ENCODE assay signal across 9 mouse cellular contexts in the genomic region with DNA sequence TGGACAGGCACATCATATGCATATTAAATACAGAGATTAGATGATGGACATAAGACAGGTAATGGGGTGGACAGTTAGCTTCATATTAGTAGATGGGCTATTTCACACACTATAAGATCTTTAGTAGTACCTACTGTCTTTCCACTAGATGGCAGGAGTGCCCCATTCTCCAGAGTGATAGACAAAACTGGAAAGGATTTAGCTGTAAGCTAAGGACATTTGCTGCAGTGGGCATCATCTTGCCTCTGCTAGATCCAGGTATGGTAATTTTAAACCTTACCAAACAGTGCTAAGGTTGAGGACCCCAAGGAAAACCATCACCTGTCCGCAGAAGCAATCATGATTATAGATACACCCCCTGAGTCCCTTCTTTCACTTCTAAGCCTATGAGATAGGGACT. TPM values are rescaled to one million over a fixed set of nuclear protein-coding genes. Genes with fewer than 3 reads are reported as not detected.
DNase-seq lines count a peak whose midpoint lies in the region; ATAC-seq and TF ChIP-seq lines count a peak whose summit lies in the region.
"Had no signal": no experiment of that assay in that cellular context is flagged by ENCODE, and none has a peak within 500 bp of the region (broad histone marks: within the 10 kb centered on the region; RNA-seq: fewer than 3 reads in every experiment).

No protein-coding gene starts in this region.

- intact Hi-C loops in heart, postnatal 10 days (cut with DNase I): loop anchor here (2.0 kb wide), 1 partner anchor 200 kb away; no protein-coding TSS in a partner anchor
- intact Hi-C loops in heart, postnatal 25 days (cut with DNase I): loop anchor here (2.0 kb wide), 1 partner anchor 200 kb away; no protein-coding TSS in a partner anchor

- 0 out of 2 replicates have a peak, but pooled peaks have one; percentile 54 for ATAC-seq in hindbrain, embryonic 13.5 days (ENCODE audit: low FRiP score)
- ATAC-seq in activated CD4-positive, CD25-positive, alpha-beta regulatory T cell, adult 4 months: no peak

- H3K4me2 ChIP-seq in hindbrain, embryonic 13.5 days: no peak overlapping the region

- no peaks in the 10 kb centered on the region for H3K27me3 ChIP-seq in E14TG2a.4 (ENCODE audit: insufficient read depth, low read length)
- H3K27me3 ChIP-seq in hindbrain, embryonic 13.5 days: peaks cover 28% of the 10 kb centered on the region; the same call in 1 of the 2 replicates
- H3K27me3 ChIP-seq in midbrain, embryonic 10.5 days (ENCODE audit: low read depth, poor library complexity, severe bottlenecking): peaks cover 99% of the 10 kb centered on the region

- 72% methylated on average over 1 of the region's 1 CpGs for WGBS in hindbrain, embryonic 13.5 days
- WGBS in midbrain, embryonic 10.5 days: 83% methylated on average over 1 of the region's 1 CpGs

- H3K4me3 ChIP-seq in E14TG2a.4 (replicated peaks; ENCODE audit: low read length): no peak overlapping the region
- H3K4me3 ChIP-seq in hindbrain, embryonic 13.5 days: no peak overlapping the region
- no peak overlapping the region for H3K4me3 ChIP-seq in midbrain, embryonic 10.5 days

- H3K36me3 ChIP-seq in E14TG2a.4 (ENCODE audit: insufficient read depth, low read length): peaks cover 36% of the 10 kb centered on the region
- H3K36me3 ChIP-seq in hindbrain, embryonic 13.5 days: peaks cover 5% of the 10 kb centered on the region
- H3K36me3 ChIP-seq in midbrain, embryonic 10.5 days: no peaks in the 10 kb centered on the region

- H3K27ac ChIP-seq in hindbrain, embryonic 13.5 days: no peak overlapping the region
- H3K27ac ChIP-seq in midbrain, embryonic 10.5 days (replicated peaks): no peak overlapping the region

- H3K9me3 ChIP-seq in E14TG2a.4 (ENCODE audit: low read length): no peaks in the 10 kb centered on the region
- H3K9me3 ChIP-seq in hindbrain, embryonic 13.5 days: no peaks in the 10 kb centered on the region
- no peaks in the 10 kb centered on the region for H3K9me3 ChIP-seq in midbrain, embryonic 10.5 days (replicated peaks)

- peak; percentile 35 to 42 for DNase-seq in heart, postnatal 10 days
- no peak for DNase-seq in heart, postnatal 25 days (ENCODE audit: low spot score)
- DNase-seq in adrenal gland, postnatal 25 days: peak; percentile 10
- DNase-seq in midbrain, embryonic 10.5 days (ENCODE audit: low spot score): peak; percentile 23
- DNase-seq in cerebellum, adult 11 months: no peak

- H3K4me1 ChIP-seq in E14TG2a.4 (replicated peaks; ENCODE audit: low read depth, low read length): no peaks in the 10 kb centered on the region
- no peaks in the 10 kb centered on the region for H3K4me1 ChIP-seq in hindbrain, embryonic 13.5 days (replicated peaks)
- H3K4me1 ChIP-seq in midbrain, embryonic 10.5 days: no peaks in the 10 kb centered on the region

- TF ChIP-seq CTCF in E14TG2a.4 (conservative IDR thresholded peaks at IDR 0.05; ENCODE audit: low read length): peak; percentile 17

- H3K9ac ChIP-seq in hindbrain, embryonic 13.5 days: no peak overlapping the region

RNA-seq across cellular contexts. Expression of gene Cldn34a, which starts 55.3 kb away (rescaled TPM):
- total RNA-seq in heart, postnatal 10 days (2021): not detected
- total RNA-seq in heart, postnatal 25 days (2021): not detected
- total RNA-seq in adrenal gland, postnatal 25 days (2021): not detected in 2 replicates
- polyA plus RNA-seq in hindbrain, embryonic 13.5 days (2015; fragmentation: Nextera tagmentation; extraction: Ambion mirVana): not detected in 2 replicates
- not detected in 2 replicates for polyA plus RNA-seq in midbrain, embryonic 10.5 days (2016; fragmentation: Nextera tagmentation; extraction: Ambion mirVana)
- not detected for polyA plus RNA-seq in activated CD4-positive, CD25-positive, alpha-beta regulatory T cell, adult 4 months (2017; shearing (Covaris generic))
- total RNA-seq: neutrophil, adult 5-6 weeks had no signal

Comparison
In these comparisons a context has a peak if more than half of its experiments do, and no peak if none do; other contexts are left out.
1. DNase-seq: peak in heart, postnatal 10 days (2 of 2), adrenal gland, postnatal 25 days (single experiment) and midbrain, embryonic 10.5 days (single experiment); none in heart, postnatal 25 days (single experiment) and cerebellum, adult 11 months (single experiment).